Mouse (Mus musculus): Measurements from ENCODE around the gene Rps6ka2.
"Not testable (repeated sequence)": the region's sequence is repeated elsewhere in the genome, so short reads cannot be mapped to it uniquely, and the experiment has no call there.

GRCm38 (mm10) chr17:7326415-7326814, 156.5 kb downstream of the Rps6ka2 start:
- TF ChIP-seq MAX (IDR thresholded peaks at IDR 0.05); CTCF (IDR thresholded peaks at IDR 0.05; ENCODE audit: control insufficient read depth, insufficient read depth, insufficient read length): not testable (repeated sequence)

Data from C2C12 (cell line).